Mouse (Mus musculus) kidney, adult 8-10 months (tissue): Measurements from ENCODE around the gene Olfr583.

ENCODE experiments used
- DNase-seq, 2 experiments: peaks; one replicate each; pipeline ENCODE4 v3.0.0; 2022

Gene Olfr583

DNA sequence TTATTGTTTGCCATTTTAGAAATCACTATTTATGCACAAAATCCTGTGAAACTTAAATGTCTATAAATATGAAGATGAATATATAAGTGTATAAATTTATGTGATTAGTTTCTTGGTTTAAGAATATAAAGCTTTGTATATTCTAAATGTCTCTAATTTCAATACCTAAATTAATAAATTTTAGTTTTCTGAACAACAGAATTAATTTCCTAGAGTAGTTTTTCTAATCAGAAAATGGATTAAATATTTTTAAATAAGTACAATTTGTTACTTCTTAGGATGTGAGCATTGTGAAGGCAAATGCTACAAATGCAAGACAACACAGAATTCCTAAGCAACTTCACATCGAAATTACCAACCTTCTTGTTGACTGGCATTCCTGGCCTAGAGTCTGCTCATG, at the start of gene Olfr583:
Gene Olfr583 (plus strand): TSS at position 301 of the 400 bp plus-strand sequence.
- DNase-seq = no peak

DNA sequence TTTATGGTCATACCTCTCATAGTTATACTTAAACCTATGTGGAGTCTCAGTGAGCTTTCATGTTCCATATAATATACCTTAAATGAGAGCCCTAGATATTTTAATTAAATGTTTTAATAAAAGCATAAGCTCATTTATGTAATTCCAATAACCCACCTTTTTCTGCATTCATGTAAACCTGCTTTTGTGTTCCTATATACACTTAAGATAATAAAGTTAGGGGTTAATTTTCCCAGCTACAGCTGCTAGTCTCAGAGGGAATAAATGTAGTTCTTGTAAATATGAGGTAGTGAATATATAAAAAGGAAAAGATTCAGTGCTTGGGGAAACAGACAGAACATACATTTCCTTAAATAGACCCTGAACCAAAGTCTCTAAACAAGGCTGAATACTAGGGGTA, 13.4 kb upstream of the Olfr583 start, which contains the start of gene Olfr582:
Gene Olfr582 (plus strand): TSS at position 301 of the 400 bp plus-strand sequence.
- DNase-seq = no peak

DNA sequence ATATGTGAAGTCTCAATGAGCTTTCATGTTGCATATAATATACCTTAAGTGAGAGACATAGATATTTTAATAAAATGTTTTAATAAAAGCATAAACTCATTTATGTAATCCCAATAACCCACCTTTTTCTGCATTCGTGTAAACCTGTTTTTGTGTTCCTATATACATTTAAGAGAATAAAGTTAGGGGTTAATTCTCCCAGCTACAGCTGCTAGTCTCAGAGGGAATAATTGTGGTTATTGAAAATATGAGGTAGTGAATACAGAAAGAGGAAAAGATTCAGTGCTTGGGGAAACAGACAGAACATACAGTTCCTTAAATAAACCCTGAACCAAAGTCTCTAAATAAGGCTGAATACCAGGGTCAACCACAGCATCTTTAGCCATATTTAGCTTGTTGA, 30.5 kb downstream of the Olfr583 start, which contains the start of gene Olfr584:
Gene Olfr584 (plus strand): TSS at position 301 of the 400 bp plus-strand sequence.
- no peak for DNase-seq

DNA sequence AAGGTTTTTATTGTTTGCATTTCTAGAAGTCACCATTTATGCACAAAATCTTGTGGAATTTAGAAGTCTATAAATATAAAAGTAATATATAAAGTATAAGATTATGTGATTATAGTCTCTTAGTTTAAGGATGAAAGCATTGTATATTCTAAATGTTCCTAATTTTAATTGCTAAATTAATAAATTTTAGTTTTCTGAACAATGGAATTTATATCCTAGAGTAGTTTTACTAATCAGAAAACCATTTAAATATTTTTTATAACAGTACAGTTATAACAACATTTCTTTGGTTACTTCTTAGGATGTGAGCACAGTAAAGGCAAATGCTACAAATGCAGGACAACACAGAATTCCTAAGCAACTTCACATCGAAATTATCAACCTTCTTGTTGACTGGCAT, 46.3 kb downstream of the Olfr583 start, which contains the start of gene Olfr585:
Gene Olfr585 (plus strand): TSS at position 301 of the 400 bp plus-strand sequence.
- DNase-seq = no peak
